Mouse (Mus musculus): ENCODE measurements around the gene Vat1l. TPM values are rescaled to one million over a fixed set of nuclear protein-coding genes. Genes with fewer than 3 reads are reported as not detected.

Gene Vat1l
- total RNA-seq, 2 experiments from 2014 or later, result 13.1 to 16.6 TPM

GRCm38 (mm10) chr8:114318161-114318560 lies 112.7 kb downstream of the Vat1l start:
- TF ChIP-seq CTCF (conservative IDR thresholded peaks at IDR 0.05), result no peak
- H3K4me3 ChIP-seq, result no peak overlapping the region
- no peak for DNase-seq (ENCODE audit: low spot score in 2 of 2)
- H3K27ac ChIP-seq, result no peak overlapping the region

GRCm38 (mm10) chr8:114322096-114322495 lies 116.7 kb downstream of the Vat1l start:
- H3K4me3 ChIP-seq, result no peak overlapping the region
- no peak for TF ChIP-seq CTCF (conservative IDR thresholded peaks at IDR 0.05)
- DNase-seq (ENCODE audit: low spot score in 2 of 2), result no peak
- H3K27ac ChIP-seq, result no peak overlapping the region

GRCm38 (mm10) chr8:114331928-114332327 lies 126.5 kb downstream of the Vat1l start:
- TF ChIP-seq CTCF (conservative IDR thresholded peaks at IDR 0.05), result no peak
- H3K27ac ChIP-seq, result no peak overlapping the region
- no peak overlapping the region for H3K4me3 ChIP-seq
- no peak for DNase-seq (ENCODE audit: low spot score in 2 of 2)

- no peak overlapping the region for H3K4me3 ChIP-seq
- H3K27ac ChIP-seq, result no peak overlapping the region
- TF ChIP-seq CTCF (conservative IDR thresholded peaks at IDR 0.05), result no peak
- DNase-seq (ENCODE audit: low spot score in 2 of 2), result no peak
These were observed 127.5 kb downstream of the Vat1l start for GRCm38 (mm10) chr8:114332949-114333348.

- no peak for DNase-seq (ENCODE audit: low spot score in 2 of 2)
- no peak overlapping the region for H3K27ac ChIP-seq
- TF ChIP-seq CTCF (conservative IDR thresholded peaks at IDR 0.05), result no peak
- H3K4me3 ChIP-seq, result no peak overlapping the region
These were observed 130.3 kb downstream of the Vat1l start for GRCm38 (mm10) chr8:114335721-114336120.

- DNase-seq (ENCODE audit: low spot score in 2 of 2), result no peak
- TF ChIP-seq CTCF (conservative IDR thresholded peaks at IDR 0.05), result peak; percentile 68
- Histone ChIP-seq H3K4me3 (no peak overlapping the region), H3K27ac (no peak overlapping the region)
These were observed 136.9 kb downstream of the Vat1l start for GRCm38 (mm10) chr8:114342276-114342675.

- Histone ChIP-seq H3K27ac (no peak overlapping the region), H3K4me3 (no peak overlapping the region)
- TF ChIP-seq CTCF (conservative IDR thresholded peaks at IDR 0.05), result no peak
- no peak for DNase-seq (ENCODE audit: low spot score in 2 of 2)
These were observed 139.4 kb downstream of the Vat1l start for GRCm38 (mm10) chr8:114344789-114345188.

GRCm38 (mm10) chr8:114346045-114346444 lies 140.6 kb downstream of the Vat1l start:
- Histone ChIP-seq H3K4me3 (no peak overlapping the region), H3K27ac (no peak overlapping the region)
- no peak for TF ChIP-seq CTCF (conservative IDR thresholded peaks at IDR 0.05)
- DNase-seq (ENCODE audit: low spot score in 2 of 2), result peak in 1 of 2 experiments; percentile 14

- H3K27ac ChIP-seq, result no peak overlapping the region
- DNase-seq (ENCODE audit: low spot score in 2 of 2), result peak; percentile 20 to 49
- peak; percentile 54 for TF ChIP-seq CTCF (conservative IDR thresholded peaks at IDR 0.05)
- H3K4me3 ChIP-seq, result no peak overlapping the region
These were observed 146.4 kb downstream of the Vat1l start for GRCm38 (mm10) chr8:114351643-114352427.

GRCm38 (mm10) chr8:114360506-114360905 lies 155.1 kb downstream of the Vat1l start:
- DNase-seq (ENCODE audit: low spot score in 2 of 2), result no peak
- H3K4me3 ChIP-seq, result no peak overlapping the region
- H3K27ac ChIP-seq, result no peak overlapping the region
- no peak for TF ChIP-seq CTCF (conservative IDR thresholded peaks at IDR 0.05)

- Histone ChIP-seq H3K4me3 (no peak overlapping the region), H3K27ac (no peak overlapping the region)
- DNase-seq (ENCODE audit: low spot score in 2 of 2), result no peak
- peak; percentile 42 for TF ChIP-seq CTCF (conservative IDR thresholded peaks at IDR 0.05)
These were observed 157.8 kb downstream of the Vat1l start for GRCm38 (mm10) chr8:114363167-114363566.

GRCm38 (mm10) chr8:114363656-114364055 lies 158.2 kb downstream of the Vat1l start:
- no peak for DNase-seq (ENCODE audit: low spot score in 2 of 2)
- TF ChIP-seq CTCF (conservative IDR thresholded peaks at IDR 0.05), result no peak
- Histone ChIP-seq H3K27ac (no peak overlapping the region), H3K4me3 (no peak overlapping the region)

- peak; percentile 82 for TF ChIP-seq CTCF (conservative IDR thresholded peaks at IDR 0.05)
- peak; percentile 74 to 92 for DNase-seq (ENCODE audit: low spot score in 2 of 2)
- H3K27ac ChIP-seq, result peak overlapping the region; percentile 60; the same call in 1 of the 2 replicates
- peak overlapping the region; percentile 51 for H3K4me3 ChIP-seq
These were observed 163.9 kb downstream of the Vat1l start for GRCm38 (mm10) chr8:114369038-114369976.
